Mouse (Mus musculus) cerebellum, adult 11 months (tissue): ENCODE results near the gene Pdcd7.

Experiments
- DNase-seq: peaks from one replicate; pipeline ENCODE4 v3.0.0; 2022

Gene Pdcd7

GRCm38 (mm10) chr9:65345854-65346475, at the start of gene Pdcd7:
TSS of gene Pdcd7 (plus strand) at chr9:65346104.
- peak; percentile 92 for DNase-seq

GRCm38 (mm10) chr9:65297056-65297455, 48.8 kb upstream of the Pdcd7 start:
- no peak for DNase-seq

- DNase-seq: no peak
These were observed 47.1 kb upstream of the Pdcd7 start for GRCm38 (mm10) chr9:65298761-65299160.

GRCm38 (mm10) chr9:65299650-65300049, 46.3 kb upstream of the Pdcd7 start:
- no peak for DNase-seq

GRCm38 (mm10) chr9:65302327-65302983, 43.4 kb upstream of the Pdcd7 start:
- DNase-seq: no peak

GRCm38 (mm10) chr9:65303586-65303985, 42.3 kb upstream of the Pdcd7 start:
- no peak for DNase-seq

GRCm38 (mm10) chr9:65304300-65304699, 41.6 kb upstream of the Pdcd7 start:
- DNase-seq: no peak

- DNase-seq: no peak
These were observed 39.2 kb upstream of the Pdcd7 start for GRCm38 (mm10) chr9:65306672-65307071.

GRCm38 (mm10) chr9:65308011-65308410, 37.9 kb upstream of the Pdcd7 start:
- no peak for DNase-seq

GRCm38 (mm10) chr9:65312669-65313357, 33.1 kb upstream of the Pdcd7 start:
- no peak for DNase-seq

- no peak for DNase-seq
These were observed 32.1 kb upstream of the Pdcd7 start for GRCm38 (mm10) chr9:65313846-65314245.

GRCm38 (mm10) chr9:65322255-65322900, 23.5 kb upstream of the Pdcd7 start:
- no peak for DNase-seq

- no peak for DNase-seq
These were observed 19.9 kb upstream of the Pdcd7 start for GRCm38 (mm10) chr9:65325971-65326370.

- no peak for DNase-seq
These were observed 18.5 kb upstream of the Pdcd7 start for GRCm38 (mm10) chr9:65327371-65327770.

GRCm38 (mm10) chr9:65333958-65334357, 11.9 kb upstream of the Pdcd7 start:
- no peak for DNase-seq

GRCm38 (mm10) chr9:65339146-65339545, 6.8 kb upstream of the Pdcd7 start:
- DNase-seq: no peak

GRCm38 (mm10) chr9:65340414-65340813, 5.5 kb upstream of the Pdcd7 start:
- DNase-seq: no peak

- DNase-seq: peak; percentile 9
These were observed 465 bp upstream of the Pdcd7 start for GRCm38 (mm10) chr9:65345439-65345838.

GRCm38 (mm10) chr9:65346476-65347111, 690 bp downstream of the Pdcd7 start:
- peak; percentile 26 for DNase-seq

- no peak for DNase-seq
These were observed 1.4 kb downstream of the Pdcd7 start for GRCm38 (mm10) chr9:65347112-65347850.

GRCm38 (mm10) chr9:65353251-65353650, 7.3 kb downstream of the Pdcd7 start:
- DNase-seq: no peak

GRCm38 (mm10) chr9:65356561-65356960, 10.7 kb downstream of the Pdcd7 start:
- no peak for DNase-seq
